Mouse (Mus musculus) urinary bladder, postnatal 4 days (tissue): ENCODE results near the gene Dcun1d4.
"Not testable (repeated sequence)": the region's sequence is repeated elsewhere in the genome, so short reads cannot be mapped to it uniquely, and the experiment has no call there.

Experiments used
- DNase-seq, 2 experiments: peaks; one replicate each; pipeline ENCODE4 v3.0.0; 2021 to 2022; ENCODE audit warnings: low spot score in 2 of 2

The Dcun1d4 gene

GRCm38 (mm10) chr5:73545641-73546040 is 64.8 kb downstream of the Dcun1d4 start:
- DNase-seq, result no peak

GRCm38 (mm10) chr5:73547252-73547651 is 66.5 kb downstream of the Dcun1d4 start:
- DNase-seq, result no peak

GRCm38 (mm10) chr5:73548237-73548636 is 67.4 kb downstream of the Dcun1d4 start:
- DNase-seq, result no peak

- no peak for DNase-seq
Measured at GRCm38 (mm10) chr5:73548838-73549237, 68.0 kb downstream of the Dcun1d4 start.

- DNase-seq, result no peak
Measured at GRCm38 (mm10) chr5:73551836-73552235, 71.0 kb downstream of the Dcun1d4 start.

GRCm38 (mm10) chr5:73553903-73554302 is 73.1 kb downstream of the Dcun1d4 start:
- DNase-seq, result no peak

GRCm38 (mm10) chr5:73555096-73555852 is 74.5 kb downstream of the Dcun1d4 start:
- no peak for DNase-seq

- DNase-seq, result no peak
Measured at GRCm38 (mm10) chr5:73556733-73557425, 76.1 kb downstream of the Dcun1d4 start.

GRCm38 (mm10) chr5:73558756-73559155 is 78.0 kb downstream of the Dcun1d4 start:
- DNase-seq, result no peak

- DNase-seq, result no peak
Measured at GRCm38 (mm10) chr5:73564038-73564437, 83.2 kb downstream of the Dcun1d4 start.

- no peak for DNase-seq
Measured at GRCm38 (mm10) chr5:73566119-73566518, 85.3 kb downstream of the Dcun1d4 start.

GRCm38 (mm10) chr5:73566892-73567291 is 86.1 kb downstream of the Dcun1d4 start:
- no peak for DNase-seq

GRCm38 (mm10) chr5:73569181-73569580 is 88.4 kb downstream of the Dcun1d4 start:
- DNase-seq, result no peak

- no peak for DNase-seq
Measured at GRCm38 (mm10) chr5:73571395-73572156, 90.8 kb downstream of the Dcun1d4 start.

GRCm38 (mm10) chr5:73572846-73573245 is 92.0 kb downstream of the Dcun1d4 start:
- no peak for DNase-seq

GRCm38 (mm10) chr5:73573789-73574188 is 93.0 kb downstream of the Dcun1d4 start:
- DNase-seq, result peak in 1 of 2 experiments; percentile 48

- no peak for DNase-seq
Measured at GRCm38 (mm10) chr5:73574616-73575015, 93.8 kb downstream of the Dcun1d4 start.

GRCm38 (mm10) chr5:73576708-73577107 is 95.9 kb downstream of the Dcun1d4 start:
- no peak for DNase-seq

GRCm38 (mm10) chr5:73578131-73578530 is 97.3 kb downstream of the Dcun1d4 start:
- DNase-seq, result no peak

- not testable (repeated sequence) for DNase-seq
Measured at GRCm38 (mm10) chr5:73584011-73584410, 103.2 kb downstream of the Dcun1d4 start.

GRCm38 (mm10) chr5:73585212-73586115 is 104.7 kb downstream of the Dcun1d4 start:
- no peak for DNase-seq
